Mouse (Mus musculus) hindbrain, embryonic 14.5 days (tissue): ENCODE results near the gene Tmem11. TPM values are rescaled to one million over a fixed set of nuclear protein-coding genes. Genes with fewer than 3 reads are reported as not detected.

Experiments
- ATAC-seq: fragments of 200-750 bp; cut with Nextera tagmentation; 2 replicates; pipeline ENCODE4 v1.8.0; 2017; ENCODE audit warnings: moderate number of reproducible peaks, mild to moderate bottlenecking, moderate TSS enrichment, moderate library complexity; ENCODE audit not compliant: low FRiP score
- DNase-seq: peaks from one replicate; pipeline ENCODE4 v3.0.0-alpha.2; 2015; ENCODE audit warnings: low spot score
- H3K27ac ChIP-seq: fragments of 300-500 bp; sonication (generic); 2 replicates; pipeline ENCODE4 v1.5.1; 2014; ENCODE audit warnings: mild to moderate bottlenecking, moderate library complexity
- H3K27me3 ChIP-seq: fragments of 300-500 bp; sonication (generic); 2 replicates; pipeline ENCODE4 v1.6.1; 2014; ENCODE audit warnings: mild to moderate bottlenecking, low read length, mixed read lengths; ENCODE audit not compliant: control insufficient read depth, insufficient read depth
- H3K36me3 ChIP-seq: fragments of 300-500 bp; sonication (generic); replicated peaks from 2 replicates; pipeline ENCODE4 v1.6.1; 2014; ENCODE audit not compliant: control insufficient read depth, insufficient read depth
- H3K4me1 ChIP-seq: fragments of 300-500 bp; sonication (generic); replicated peaks from 2 replicates; pipeline ENCODE4 v1.6.1; 2014; ENCODE audit warnings: antibody characterized with exemption, low read length, mixed read lengths; ENCODE audit not compliant: control insufficient read depth, insufficient read depth
- H3K4me2 ChIP-seq: fragments of 300-500 bp; sonication (generic); replicated peaks from 2 replicates; pipeline ENCODE4 v1.6.1; 2014; ENCODE audit warnings: mild to moderate bottlenecking, moderate library complexity
- H3K4me3 ChIP-seq: fragments of 300-500 bp; sonication (generic); replicated peaks from 2 replicates; pipeline ENCODE4 v1.5.1; 2014; ENCODE audit warnings: mild to moderate bottlenecking, low read length
- H3K9ac ChIP-seq: fragments of 300-500 bp; sonication (generic); 2 replicates; pipeline ENCODE4 v1.6.1; 2014
- H3K9me3 ChIP-seq: fragments of 300-500 bp; sonication (generic); 2 replicates; pipeline ENCODE4 v1.6.1; 2016; ENCODE audit warnings: low read length; ENCODE audit not compliant: control insufficient read depth
- WGBS: fragments of 180-500 bp; shearing (Covaris S2); extraction: QIAGEN DNeasy Blood & Tissue Kit; methylation state at CpG from one replicate; pipeline ENCODE4 v1.1.7; 2014; 5-methylcytosine and 5-hydroxymethylcytosine counted together
- polyA plus RNA-seq: library from polyadenylated mRNA; unstranded; fragments of >200 nt; fragmentation: Nextera tagmentation; extraction: Ambion mirVana; gene quantifications from 2 replicates; pipeline ENCODE4 v1.2.1, GENCODE M21; 2014

Gene Tmem11
- polyA plus RNA-seq, 1 experiment from 2014 or later = 52.4 TPM

GRCm38 (mm10) chr11:60845415-60845814, 33.7 kb downstream of the Tmem11 start:
- Histone ChIP-seq H3K9ac (no peak overlapping the region), H3K27me3 (no peaks in the 10 kb centered on the region), H3K4me3 (no peak overlapping the region), H3K27ac (no peak overlapping the region), H3K9me3 (no peaks in the 10 kb centered on the region), H3K36me3 (peaks cover 31% of the 10 kb centered on the region), H3K4me1 (no peaks in the 10 kb centered on the region), H3K4me2 (no peak overlapping the region)
- no peak for DNase-seq
- WGBS = 91% methylated on average over 5 of the region's 5 CpGs
- no peak for ATAC-seq

GRCm38 (mm10) chr11:60843412-60843811, 35.7 kb downstream of the Tmem11 start:
- DNase-seq (no peak), ATAC-seq (no peak)
- Histone ChIP-seq H3K9me3 (no peaks in the 10 kb centered on the region), H3K27me3 (no peaks in the 10 kb centered on the region), H3K27ac (no peak overlapping the region), H3K36me3 (peaks cover 21% of the 10 kb centered on the region), H3K4me3 (no peak overlapping the region), H3K4me2 (no peak overlapping the region), H3K9ac (no peak overlapping the region), H3K4me1 (no peaks in the 10 kb centered on the region)
- 95% methylated on average over 5 of the region's 5 CpGs for WGBS

- DNase-seq (no peak), ATAC-seq (no peak)
- no peak overlapping the region for H3K4me3 ChIP-seq
- peaks cover 11% of the 10 kb centered on the region for H3K36me3 ChIP-seq
- H3K27ac ChIP-seq = no peak overlapping the region
- H3K27me3 ChIP-seq = no peaks in the 10 kb centered on the region
- H3K9ac ChIP-seq = no peak overlapping the region
- H3K4me2 ChIP-seq = no peak overlapping the region
- 77% methylated on average over 12 of the region's 12 CpGs for WGBS
- no peaks in the 10 kb centered on the region for H3K9me3 ChIP-seq
- no peaks in the 10 kb centered on the region for H3K4me1 ChIP-seq
Observed at GRCm38 (mm10) chr11:60841467-60842200, 37.4 kb downstream of the Tmem11 start.

- WGBS = 91% methylated on average over 10 of the region's 10 CpGs
- no peaks in the 10 kb centered on the region for H3K27me3 ChIP-seq
- no peak overlapping the region for H3K4me3 ChIP-seq
- DNase-seq (no peak), ATAC-seq (no peak)
- no peak overlapping the region for H3K4me2 ChIP-seq
- no peaks in the 10 kb centered on the region for H3K4me1 ChIP-seq
- no peak overlapping the region for H3K27ac ChIP-seq
- H3K9me3 ChIP-seq = no peaks in the 10 kb centered on the region
- no peak overlapping the region for H3K9ac ChIP-seq
- H3K36me3 ChIP-seq = no peaks in the 10 kb centered on the region
Observed at GRCm38 (mm10) chr11:60837644-60838406, 41.2 kb downstream of the Tmem11 start.

GRCm38 (mm10) chr11:60836897-60837296, 42.2 kb downstream of the Tmem11 start:
- H3K9ac ChIP-seq = no peak overlapping the region
- no peak for DNase-seq
- WGBS = 96% methylated on average over 6 of the region's 6 CpGs
- H3K27ac ChIP-seq = no peak overlapping the region
- no peak for ATAC-seq
- no peaks in the 10 kb centered on the region for H3K9me3 ChIP-seq
- H3K36me3 ChIP-seq = no peaks in the 10 kb centered on the region
- H3K4me2 ChIP-seq = no peak overlapping the region
- H3K4me3 ChIP-seq = no peak overlapping the region
- H3K4me1 ChIP-seq = no peaks in the 10 kb centered on the region
- no peaks in the 10 kb centered on the region for H3K27me3 ChIP-seq

- ATAC-seq = peak; percentile 97
- under 1% methylated on average over 34 of the region's 34 CpGs for WGBS
Observed at GRCm38 (mm10) chr11:60830433-60831052, 48.5 kb downstream of the Tmem11 start, which contains the start of gene Dhrs7b. TSS of gene Dhrs7b (plus strand) at chr11:60830631.

GRCm38 (mm10) chr11:60828903-60829302, 50.2 kb downstream of the Tmem11 start:
- H3K9ac ChIP-seq = no peak overlapping the region
- H3K36me3 ChIP-seq = no peaks in the 10 kb centered on the region
- DNase-seq (no peak), ATAC-seq (no peak)
- no peaks in the 10 kb centered on the region for H3K27me3 ChIP-seq
- 47% methylated on average over 2 of the region's 2 CpGs for WGBS
- no peaks in the 10 kb centered on the region for H3K9me3 ChIP-seq
- no peak overlapping the region for H3K4me2 ChIP-seq
- no peak overlapping the region for H3K4me3 ChIP-seq
- no peak overlapping the region for H3K27ac ChIP-seq
- peaks cover 5% of the 10 kb centered on the region; the same call in 1 of the 2 replicates for H3K4me1 ChIP-seq

More at GRCm38 (mm10) chr11:60830433-60831052, 48.5 kb downstream of the Tmem11 start, which contains the start of gene Dhrs7b:
- Histone ChIP-seq H3K9me3 (no peaks in the 10 kb centered on the region), H3K4me2 (peak within 1 kb of the TSS; percentile 80), H3K4me3 (peak within 1 kb of the TSS; percentile 49), H3K9ac (peak within 1 kb of the TSS; percentile 59), H3K36me3 (no peaks in the 10 kb centered on the region), H3K4me1 (peaks cover 5% of the 10 kb centered on the region; the same call in 1 of the 2 replicates), H3K27me3 (no peaks in the 10 kb centered on the region), H3K27ac (peak within 1 kb of the TSS; percentile 85)
- peak; percentile 94 for DNase-seq

- no peaks in the 10 kb centered on the region for H3K27me3 ChIP-seq
- no peak for ATAC-seq
- WGBS = 48% methylated on average over 4 of the region's 4 CpGs
- H3K4me2 ChIP-seq = no peak overlapping the region
- no peak overlapping the region for H3K4me3 ChIP-seq
- DNase-seq = no peak
- no peaks in the 10 kb centered on the region for H3K36me3 ChIP-seq
- no peak overlapping the region for H3K27ac ChIP-seq
- H3K9ac ChIP-seq = no peak overlapping the region
- H3K4me1 ChIP-seq = peaks cover 5% of the 10 kb centered on the region; the same call in 1 of the 2 replicates
- H3K9me3 ChIP-seq = no peaks in the 10 kb centered on the region
Observed at GRCm38 (mm10) chr11:60827241-60827945, 51.7 kb downstream of the Tmem11 start.
